Mouse (Mus musculus): ENCODE data around the gene Mynn. TPM values are rescaled to one million over a fixed set of nuclear protein-coding genes. Genes with fewer than 3 reads are reported as not detected.

The Mynn gene
- polyA plus RNA-seq, 1 experiment from 2014 or later, result 28.7 TPM

DNA sequence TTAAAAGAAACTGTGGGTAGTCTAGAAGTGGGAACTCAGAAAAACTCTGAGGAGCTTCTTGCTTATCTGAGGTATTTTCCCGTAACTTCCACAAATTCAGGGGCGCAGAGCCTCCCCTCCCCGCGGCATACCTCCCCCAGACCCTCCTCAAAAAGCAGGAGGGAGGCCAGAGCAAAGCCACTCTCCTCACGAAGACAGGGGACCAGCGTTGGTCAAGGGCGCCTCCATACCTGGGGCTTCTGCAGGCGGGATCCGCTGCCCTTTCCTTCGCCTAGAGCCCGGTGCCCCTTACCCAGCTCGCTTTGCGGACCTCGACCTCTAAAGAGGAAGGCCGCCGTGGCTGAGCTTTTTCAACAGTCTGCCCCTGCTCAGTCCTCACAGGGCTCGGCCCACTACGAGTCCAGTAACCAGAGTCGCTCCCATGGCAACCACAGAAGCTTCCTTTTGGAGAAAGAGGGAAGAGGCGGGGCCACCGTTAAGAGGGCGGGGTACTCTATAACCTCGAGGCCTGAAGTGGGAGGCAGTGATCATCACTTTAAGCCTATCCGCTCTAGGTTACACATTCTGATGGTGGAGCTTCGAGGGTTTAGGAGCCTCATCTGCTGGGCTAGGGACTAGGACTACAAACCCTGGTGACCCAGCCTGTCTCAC lies 45.7 kb downstream of the Mynn start, which contains the start of gene Lrrc34:
Gene Lrrc34 (minus strand): TSS at position 430 of the 651 bp plus-strand sequence.
- peak within 1 kb of the TSS; percentile 34 for H3K4me3 ChIP-seq (replicated peaks; ENCODE audit: low read depth, low read length)
- H3K9ac ChIP-seq (ENCODE audit: low read depth, low read length), result peak within 1 kb of the TSS; percentile 55; the same call in 1 of the 2 replicates
- 6% methylated on average over 25 of the region's 25 CpGs for WGBS

DNA sequence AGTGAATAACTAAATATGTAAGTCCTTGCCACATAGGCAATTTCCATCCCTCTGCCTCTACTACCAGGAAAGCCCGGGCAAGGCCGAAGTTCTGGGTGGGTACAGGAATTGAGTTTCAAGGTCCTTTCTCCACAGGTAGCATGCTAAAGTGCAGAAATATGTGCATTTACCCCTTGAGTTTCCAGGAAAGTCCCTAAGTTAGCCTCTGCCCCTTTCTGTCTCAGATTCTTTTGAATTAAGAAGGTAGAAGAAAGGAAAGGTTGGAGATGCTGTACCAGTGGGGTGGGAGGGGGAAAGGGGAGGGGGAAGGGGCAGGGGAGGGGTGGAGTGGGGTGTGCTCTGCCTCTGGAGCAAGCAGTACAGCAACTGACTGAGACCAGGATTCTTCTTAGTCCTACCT lies 46.6 kb downstream of the Mynn start:
- Histone ChIP-seq H3K27me3 (ENCODE audit: insufficient read depth, low read length) (no peaks in the 10 kb centered on the region), H3K36me3 (ENCODE audit: insufficient read depth, low read length) (no peaks in the 10 kb centered on the region), H3K4me3 (replicated peaks; ENCODE audit: low read depth, low read length) (no peak overlapping the region), H3K4me1 (replicated peaks; ENCODE audit: insufficient read depth, low read length) (peaks cover 16% of the 10 kb centered on the region), H3K4me2 (ENCODE audit: low read length) (no peak overlapping the region), H3K9me3 (replicated peaks; ENCODE audit: low read length) (no peaks in the 10 kb centered on the region), H3K9ac (ENCODE audit: low read depth, low read length) (no peak overlapping the region), H3K27ac (no peak overlapping the region)
- ATAC-seq (replicated peaks; ENCODE audit: low FRiP score, low read depth) (no peak), DNase-seq (ENCODE audit: low spot score) (no peak)
- TF ChIP-seq CTCF (IDR thresholded peaks at IDR 0.05; ENCODE audit: low read depth), result no peak
- WGBS, result 90% methylated on average over 2 of the region's 2 CpGs

More for the DNA sequence above, 45.7 kb downstream of the Mynn start, which contains the start of gene Lrrc34:
- Histone ChIP-seq H3K4me1 (replicated peaks; ENCODE audit: insufficient read depth, low read length) (peaks cover 16% of the 10 kb centered on the region), H3K27ac (no peak within 1 kb of the TSS), H3K4me2 (ENCODE audit: low read length) (peak within 1 kb of the TSS; percentile 67), H3K9me3 (replicated peaks; ENCODE audit: low read length) (no peaks in the 10 kb centered on the region), H3K27me3 (ENCODE audit: insufficient read depth, low read length) (no peaks in the 10 kb centered on the region), H3K36me3 (ENCODE audit: insufficient read depth, low read length) (no peaks in the 10 kb centered on the region)
- DNase-seq (ENCODE audit: low spot score), result peak; percentile 92
- TF ChIP-seq CTCF (IDR thresholded peaks at IDR 0.05; ENCODE audit: low read depth), result no peak
- ATAC-seq (replicated peaks; ENCODE audit: low FRiP score, low read depth), result peak; percentile 91

DNA sequence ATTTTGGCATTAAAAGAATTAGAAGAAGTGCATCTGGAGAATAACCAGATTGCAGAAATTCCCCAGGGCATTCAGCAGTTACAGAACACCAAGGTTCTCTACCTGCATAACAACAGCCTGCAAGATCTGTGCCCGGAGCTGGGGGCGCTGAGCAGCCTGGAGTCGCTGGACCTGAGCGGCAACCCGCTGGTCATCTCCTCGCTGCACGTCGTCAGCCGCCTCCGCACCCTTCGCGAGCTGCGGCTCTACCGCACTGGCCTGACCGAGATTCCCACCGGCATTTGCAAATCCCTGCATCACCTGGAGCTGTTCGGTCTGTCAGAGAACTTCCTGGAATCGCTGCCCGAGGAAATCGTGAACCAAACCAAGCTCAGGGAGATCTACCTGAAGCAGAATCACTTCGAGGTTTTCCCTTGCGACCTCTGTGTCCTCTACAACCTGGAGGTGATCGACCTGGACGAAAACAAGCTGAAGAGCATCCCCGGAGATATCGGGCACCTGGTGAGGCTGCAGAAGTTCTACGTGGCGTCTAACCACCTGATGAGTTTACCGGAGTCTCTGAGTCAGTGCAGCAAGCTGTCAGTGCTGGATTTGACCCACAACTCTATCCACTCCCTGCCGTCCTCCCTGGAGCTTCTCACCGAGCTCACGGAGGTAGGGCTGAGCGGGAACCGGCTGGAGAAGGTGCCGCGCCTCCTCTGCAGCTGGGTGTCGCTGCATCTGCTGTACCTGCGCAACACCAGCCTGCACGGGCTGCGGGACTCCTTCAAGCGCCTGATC lies 48.4 kb downstream of the Mynn start:
- TF ChIP-seq CTCF (IDR thresholded peaks at IDR 0.05; ENCODE audit: low read depth), result peak; percentile 65
- Histone ChIP-seq H3K36me3 (ENCODE audit: insufficient read depth, low read length) (no peaks in the 10 kb centered on the region), H3K4me2 (ENCODE audit: low read length) (peak overlapping the region; percentile 75), H3K9me3 (replicated peaks; ENCODE audit: low read length) (no peaks in the 10 kb centered on the region), H3K9ac (ENCODE audit: low read depth, low read length) (0 out of 2 replicates have a peak overlapping the region, but pooled peaks have one; percentile 25), H3K4me3 (replicated peaks; ENCODE audit: low read depth, low read length) (peak overlapping the region; percentile 40), H3K4me1 (replicated peaks; ENCODE audit: insufficient read depth, low read length) (peaks cover 16% of the 10 kb centered on the region), H3K27me3 (ENCODE audit: insufficient read depth, low read length) (no peaks in the 10 kb centered on the region), H3K27ac (no peak overlapping the region)
- ATAC-seq (replicated peaks; ENCODE audit: low FRiP score, low read depth) (peak; percentile 53; the same call in 1 of the 2 replicates), DNase-seq (ENCODE audit: low spot score) (peak; percentile 34)
- under 1% methylated on average over 41 of the region's 41 CpGs for WGBS

DNA sequence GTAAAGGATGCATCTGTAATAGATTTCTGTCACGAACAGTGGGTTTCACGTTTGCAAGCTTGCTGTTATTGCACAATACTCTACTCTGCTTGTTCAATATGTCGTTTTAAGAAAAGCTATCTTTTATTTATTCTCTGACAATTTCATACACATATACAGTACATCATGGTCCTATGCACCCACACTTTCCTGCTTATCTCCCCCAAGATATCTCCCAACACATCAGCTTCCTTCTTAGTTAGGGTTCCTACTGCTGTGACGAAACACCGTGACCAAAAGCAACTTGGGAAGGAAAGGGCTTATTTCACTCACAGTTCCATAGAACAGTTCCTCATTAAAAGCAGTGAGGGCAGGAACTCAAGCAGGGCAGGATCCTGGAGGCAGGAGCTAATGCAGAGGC lies 54.1 kb downstream of the Mynn start:
- Histone ChIP-seq H3K27me3 (ENCODE audit: insufficient read depth, low read length) (no peaks in the 10 kb centered on the region), H3K9me3 (replicated peaks; ENCODE audit: low read length) (no peaks in the 10 kb centered on the region), H3K4me3 (replicated peaks; ENCODE audit: low read depth, low read length) (no peak overlapping the region), H3K4me2 (ENCODE audit: low read length) (no peak overlapping the region), H3K27ac (no peak overlapping the region), H3K4me1 (replicated peaks; ENCODE audit: insufficient read depth, low read length) (0 out of 2 replicates have a peak, but pooled peaks cover under 1% of the 10 kb centered on the region), H3K36me3 (ENCODE audit: insufficient read depth, low read length) (no peaks in the 10 kb centered on the region), H3K9ac (ENCODE audit: low read depth, low read length) (no peak overlapping the region)
- no peak for TF ChIP-seq CTCF (IDR thresholded peaks at IDR 0.05; ENCODE audit: low read depth)
- WGBS, result 71% methylated on average over 5 of the region's 5 CpGs
- DNase-seq (ENCODE audit: low spot score) (no peak), ATAC-seq (replicated peaks; ENCODE audit: low FRiP score, low read depth) (no peak)

DNA sequence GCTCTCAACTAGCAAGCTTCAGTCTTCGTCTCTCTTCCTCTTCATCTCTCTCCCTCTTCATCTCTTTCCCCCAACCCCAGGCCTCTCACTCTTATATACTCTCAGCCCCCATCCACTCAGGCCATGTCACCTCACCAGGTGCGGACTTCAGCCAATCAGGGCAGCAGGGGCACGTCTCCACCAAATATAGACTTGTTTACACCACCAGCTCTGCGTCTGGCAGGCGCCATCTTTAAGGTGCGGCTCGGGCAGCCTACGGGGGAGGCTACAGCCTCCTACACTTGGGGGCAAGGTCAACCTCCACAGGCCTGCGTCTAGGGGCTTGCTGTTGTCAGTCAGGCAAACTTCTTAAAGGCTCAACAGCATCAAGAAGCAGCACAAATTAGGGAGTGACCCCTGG lies 56.6 kb downstream of the Mynn start:
- no peak overlapping the region for H3K4me2 ChIP-seq (ENCODE audit: low read length)
- TF ChIP-seq CTCF (IDR thresholded peaks at IDR 0.05; ENCODE audit: low read depth), result no peak
- H3K9ac ChIP-seq (ENCODE audit: low read depth, low read length), result no peak overlapping the region
- H3K27me3 ChIP-seq (ENCODE audit: insufficient read depth, low read length), result no peaks in the 10 kb centered on the region
- ATAC-seq (replicated peaks; ENCODE audit: low FRiP score, low read depth) (no peak), DNase-seq (ENCODE audit: low spot score) (no peak)
- H3K9me3 ChIP-seq (replicated peaks; ENCODE audit: low read length), result no peaks in the 10 kb centered on the region
- WGBS, result 74% methylated on average over 9 of the region's 9 CpGs
- no peaks in the 10 kb centered on the region for H3K4me1 ChIP-seq (replicated peaks; ENCODE audit: insufficient read depth, low read length)
- H3K36me3 ChIP-seq (ENCODE audit: insufficient read depth, low read length), result no peaks in the 10 kb centered on the region
- no peak overlapping the region for H3K27ac ChIP-seq
- no peak overlapping the region for H3K4me3 ChIP-seq (replicated peaks; ENCODE audit: low read depth, low read length)

Other genes starting within 250 kb of the Mynn start
- 54.7 and 58.1 TPM in 2 replicates for gene Mecom, start 54.1 kb upstream of the Mynn start, polyA plus RNA-seq (2015; fragmentation: Nextera tagmentation; extraction: Ambion mirVana)
- gene Actrt3, start 2.1 kb upstream of the Mynn start, polyA plus RNA-seq (2015; fragmentation: Nextera tagmentation; extraction: Ambion mirVana), result not detected in 2 replicates
- gene Lrriq4, start 42.4 kb downstream of the Mynn start, polyA plus RNA-seq (2015; fragmentation: Nextera tagmentation; extraction: Ambion mirVana), result 0.46 and 0.54 TPM in 2 replicates
- 2.8 and 3.6 TPM in 2 replicates for gene Lrrc34, start 45.8 kb downstream of the Mynn start, polyA plus RNA-seq (2015; fragmentation: Nextera tagmentation; extraction: Ambion mirVana)
- 0.78 and 1.0 TPM in 2 replicates for gene Lrrc31, start 97.8 kb downstream of the Mynn start, polyA plus RNA-seq (2015; fragmentation: Nextera tagmentation; extraction: Ambion mirVana)
- not detected in 2 replicates for gene Samd7, start 144.2 kb downstream of the Mynn start, polyA plus RNA-seq (2015; fragmentation: Nextera tagmentation; extraction: Ambion mirVana)
- 178 and 188 TPM in 2 replicates for gene Sec62, start 190.8 kb downstream of the Mynn start, polyA plus RNA-seq (2015; fragmentation: Nextera tagmentation; extraction: Ambion mirVana)

Data from kidney, postnatal 0 days (tissue).